Mouse (Mus musculus): ENCODE measurements around the gene Macrod1. TPM values are rescaled to one million over a fixed set of nuclear protein-coding genes. Genes with fewer than 3 reads are reported as not detected.

Macrod1 gene
- polyA plus RNA-seq, 1 experiment from 2014 or later, result 16.0 TPM

- H3K9ac ChIP-seq (replicated peaks; ENCODE audit: low read depth), result no peak overlapping the region
- no peaks in the 10 kb centered on the region for H3K4me1 ChIP-seq (ENCODE audit: insufficient read depth, low read depth, low read length)
- no peaks in the 10 kb centered on the region for H3K36me3 ChIP-seq (ENCODE audit: insufficient read depth, low read length)
- H3K4me2 ChIP-seq (replicated peaks; ENCODE audit: low read depth, low read length), result no peak overlapping the region
- ATAC-seq (no peak), DNase-seq (ENCODE audit: low spot score) (no peak)
- no peak overlapping the region for H3K4me3 ChIP-seq (ENCODE audit: low read depth, low read length)
- no peaks in the 10 kb centered on the region for H3K27me3 ChIP-seq (replicated peaks; ENCODE audit: insufficient read depth, low read length)
- WGBS, result 90% methylated on average over 10 of the region's 10 CpGs
- H3K9me3 ChIP-seq (ENCODE audit: low read length), result no peaks in the 10 kb centered on the region
- H3K27ac ChIP-seq (ENCODE audit: low read length), result no peak overlapping the region
- TF ChIP-seq EP300 (IDR thresholded peaks at IDR 0.05) (no peak), CTCF (IDR thresholded peaks at IDR 0.05) (no peak)
Observed at GRCm38 (mm10) chr19:7102039-7102438, 45.4 kb downstream of the Macrod1 start.

GRCm38 (mm10) chr19:7103349-7103992 is 46.9 kb downstream of the Macrod1 start:
- Histone ChIP-seq H3K27ac (ENCODE audit: low read length) (no peak overlapping the region), H3K36me3 (ENCODE audit: insufficient read depth, low read length) (no peaks in the 10 kb centered on the region), H3K4me3 (ENCODE audit: low read depth, low read length) (no peak overlapping the region), H3K9me3 (ENCODE audit: low read length) (no peaks in the 10 kb centered on the region), H3K4me1 (ENCODE audit: insufficient read depth, low read depth, low read length) (peaks cover 2% of the 10 kb centered on the region; the same call in 1 of the 2 replicates), H3K4me2 (replicated peaks; ENCODE audit: low read depth, low read length) (peak overlapping the region; percentile 37; the same call in 1 of the 2 replicates), H3K9ac (replicated peaks; ENCODE audit: low read depth) (no peak overlapping the region), H3K27me3 (replicated peaks; ENCODE audit: insufficient read depth, low read length) (no peaks in the 10 kb centered on the region)
- DNase-seq (ENCODE audit: low spot score) (peak; percentile 71), ATAC-seq (peak; percentile 55)
- TF ChIP-seq EP300 (IDR thresholded peaks at IDR 0.05) (no peak), CTCF (IDR thresholded peaks at IDR 0.05) (no peak)
- WGBS, result 63% methylated on average over 4 of the region's 4 CpGs

- Histone ChIP-seq H3K4me3 (ENCODE audit: low read depth, low read length) (no peak overlapping the region), H3K4me2 (replicated peaks; ENCODE audit: low read depth, low read length) (peak overlapping the region; percentile 37; the same call in 1 of the 2 replicates), H3K36me3 (ENCODE audit: insufficient read depth, low read length) (no peaks in the 10 kb centered on the region), H3K4me1 (ENCODE audit: insufficient read depth, low read depth, low read length) (peaks cover 3% of the 10 kb centered on the region; the same call in 1 of the 2 replicates), H3K9me3 (ENCODE audit: low read length) (no peaks in the 10 kb centered on the region), H3K27ac (ENCODE audit: low read length) (no peak overlapping the region), H3K27me3 (replicated peaks; ENCODE audit: insufficient read depth, low read length) (no peaks in the 10 kb centered on the region), H3K9ac (replicated peaks; ENCODE audit: low read depth) (no peak overlapping the region)
- peak; percentile 66 for DNase-seq (ENCODE audit: low spot score)
- peak; percentile 68 for ATAC-seq
- 22% methylated on average over 19 of the region's 19 CpGs for WGBS
- TF ChIP-seq EP300 (IDR thresholded peaks at IDR 0.05) (no peak), CTCF (IDR thresholded peaks at IDR 0.05) (peak; percentile 58)
Observed at GRCm38 (mm10) chr19:7103993-7104401, 47.4 kb downstream of the Macrod1 start.

- Histone ChIP-seq H3K36me3 (ENCODE audit: insufficient read depth, low read length) (no peaks in the 10 kb centered on the region), H3K27ac (ENCODE audit: low read length) (no peak within 1 kb of the TSS), H3K4me1 (ENCODE audit: insufficient read depth, low read depth, low read length) (peaks cover 3% of the 10 kb centered on the region; the same call in 1 of the 2 replicates), H3K4me2 (replicated peaks; ENCODE audit: low read depth, low read length) (no peak within 1 kb of the TSS), H3K27me3 (replicated peaks; ENCODE audit: insufficient read depth, low read length) (no peaks in the 10 kb centered on the region), H3K4me3 (ENCODE audit: low read depth, low read length) (no peak within 1 kb of the TSS), H3K9me3 (ENCODE audit: low read length) (no peaks in the 10 kb centered on the region), H3K9ac (replicated peaks; ENCODE audit: low read depth) (no peak within 1 kb of the TSS)
- TF ChIP-seq CTCF (IDR thresholded peaks at IDR 0.05), result no peak
- no peak for TF ChIP-seq EP300 (IDR thresholded peaks at IDR 0.05)
- no peak for ATAC-seq
- 65% methylated on average over 9 of the region's 9 CpGs for WGBS
- DNase-seq (ENCODE audit: low spot score), result no peak
Observed at GRCm38 (mm10) chr19:7105544-7105943, 48.9 kb downstream of the Macrod1 start, which contains the start of gene Flrt1. Gene Flrt1, minus strand, starts transcription at chr19:7105729.

GRCm38 (mm10) chr19:7106566-7106965 is 50.0 kb downstream of the Macrod1 start:
- Histone ChIP-seq H3K27me3 (replicated peaks; ENCODE audit: insufficient read depth, low read length) (no peaks in the 10 kb centered on the region), H3K27ac (ENCODE audit: low read length) (no peak overlapping the region), H3K4me2 (replicated peaks; ENCODE audit: low read depth, low read length) (no peak overlapping the region), H3K4me3 (ENCODE audit: low read depth, low read length) (no peak overlapping the region), H3K9me3 (ENCODE audit: low read length) (no peaks in the 10 kb centered on the region), H3K4me1 (ENCODE audit: insufficient read depth, low read depth, low read length) (peaks cover 3% of the 10 kb centered on the region; the same call in 1 of the 2 replicates), H3K36me3 (ENCODE audit: insufficient read depth, low read length) (no peaks in the 10 kb centered on the region), H3K9ac (replicated peaks; ENCODE audit: low read depth) (no peak overlapping the region)
- no peak for TF ChIP-seq EP300 (IDR thresholded peaks at IDR 0.05)
- no peak for TF ChIP-seq CTCF (IDR thresholded peaks at IDR 0.05)
- no peak for ATAC-seq
- no peak for DNase-seq (ENCODE audit: low spot score)
- WGBS, result 78% methylated on average over 2 of the region's 2 CpGs

GRCm38 (mm10) chr19:7107174-7107573 is 50.6 kb downstream of the Macrod1 start:
- H3K4me2 ChIP-seq (replicated peaks; ENCODE audit: low read depth, low read length), result no peak overlapping the region
- 66% methylated on average over 4 of the region's 4 CpGs for WGBS
- H3K36me3 ChIP-seq (ENCODE audit: insufficient read depth, low read length), result no peaks in the 10 kb centered on the region
- H3K9me3 ChIP-seq (ENCODE audit: low read length), result no peaks in the 10 kb centered on the region
- H3K27me3 ChIP-seq (replicated peaks; ENCODE audit: insufficient read depth, low read length), result no peaks in the 10 kb centered on the region
- no peak for TF ChIP-seq EP300 (IDR thresholded peaks at IDR 0.05)
- no peak for TF ChIP-seq CTCF (IDR thresholded peaks at IDR 0.05)
- DNase-seq (ENCODE audit: low spot score) (no peak), ATAC-seq (no peak)
- H3K4me3 ChIP-seq (ENCODE audit: low read depth, low read length), result no peak overlapping the region
- no peak overlapping the region for H3K9ac ChIP-seq (replicated peaks; ENCODE audit: low read depth)
- H3K27ac ChIP-seq (ENCODE audit: low read length), result no peak overlapping the region
- H3K4me1 ChIP-seq (ENCODE audit: insufficient read depth, low read depth, low read length), result peaks cover 3% of the 10 kb centered on the region; the same call in 1 of the 2 replicates

Measured in lung, postnatal 0 days (tissue).